Mouse (Mus musculus): ENCODE measurements around the gene Cutc. TPM values are rescaled to one million over a fixed set of nuclear protein-coding genes. Genes with fewer than 3 reads are reported as not detected.

The Cutc gene
- polyA plus RNA-seq, 1 experiment from 2014 or later, result 18.5 TPM

GRCm38 (mm10) chr19:43784761-43785160, 32.0 kb downstream of the Cutc start:
- WGBS, result 76% methylated on average over 8 of the region's 8 CpGs
- H3K27ac ChIP-seq (ENCODE audit: low read length), result no peak overlapping the region
- no peaks in the 10 kb centered on the region for H3K4me1 ChIP-seq (ENCODE audit: insufficient read depth, low read length)
- H3K9me3 ChIP-seq (ENCODE audit: low read length), result no peaks in the 10 kb centered on the region
- no peak for ATAC-seq (ENCODE audit: low FRiP score, low TSS enrichment)
- H3K4me2 ChIP-seq (replicated peaks; ENCODE audit: low read depth, low read length), result no peak overlapping the region
- no peak overlapping the region for H3K9ac ChIP-seq (replicated peaks; ENCODE audit: low read length)
- H3K27me3 ChIP-seq (ENCODE audit: insufficient read depth, low read length), result no peaks in the 10 kb centered on the region
- H3K4me3 ChIP-seq (ENCODE audit: low read length), result no peak overlapping the region
- H3K36me3 ChIP-seq (ENCODE audit: insufficient read depth, low read length), result no peaks in the 10 kb centered on the region

GRCm38 (mm10) chr19:43786249-43787026, 33.6 kb downstream of the Cutc start:
- ATAC-seq (ENCODE audit: low FRiP score, low TSS enrichment), result no peak

GRCm38 (mm10) chr19:43789817-43790216, 37.0 kb downstream of the Cutc start:
- Histone ChIP-seq H3K9ac (replicated peaks; ENCODE audit: low read length) (no peak overlapping the region), H3K27ac (ENCODE audit: low read length) (no peak overlapping the region), H3K27me3 (ENCODE audit: insufficient read depth, low read length) (no peaks in the 10 kb centered on the region), H3K4me2 (replicated peaks; ENCODE audit: low read depth, low read length) (no peak overlapping the region), H3K36me3 (ENCODE audit: insufficient read depth, low read length) (no peaks in the 10 kb centered on the region), H3K4me1 (ENCODE audit: insufficient read depth, low read length) (no peaks in the 10 kb centered on the region), H3K4me3 (ENCODE audit: low read length) (no peak overlapping the region), H3K9me3 (ENCODE audit: low read length) (no peaks in the 10 kb centered on the region)
- ATAC-seq (ENCODE audit: low FRiP score, low TSS enrichment), result no peak
- WGBS, result 87% methylated on average over 7 of the region's 7 CpGs

More at GRCm38 (mm10) chr19:43786249-43787026, 33.6 kb downstream of the Cutc start:
- Histone ChIP-seq H3K4me1 (ENCODE audit: insufficient read depth, low read length) (no peaks in the 10 kb centered on the region), H3K36me3 (ENCODE audit: insufficient read depth, low read length) (no peaks in the 10 kb centered on the region), H3K4me3 (ENCODE audit: low read length) (no peak overlapping the region), H3K27ac (ENCODE audit: low read length) (no peak overlapping the region), H3K9me3 (ENCODE audit: low read length) (no peaks in the 10 kb centered on the region), H3K9ac (replicated peaks; ENCODE audit: low read length) (no peak overlapping the region), H3K27me3 (ENCODE audit: insufficient read depth, low read length) (no peaks in the 10 kb centered on the region), H3K4me2 (replicated peaks; ENCODE audit: low read depth, low read length) (no peak overlapping the region)
- 77% methylated on average over 13 of the region's 13 CpGs for WGBS

- no peaks in the 10 kb centered on the region for H3K4me1 ChIP-seq (ENCODE audit: insufficient read depth, low read length)
- no peak overlapping the region for H3K9ac ChIP-seq (replicated peaks; ENCODE audit: low read length)
- 84% methylated on average over 4 of the region's 4 CpGs for WGBS
- no peak overlapping the region for H3K4me2 ChIP-seq (replicated peaks; ENCODE audit: low read depth, low read length)
- no peaks in the 10 kb centered on the region for H3K36me3 ChIP-seq (ENCODE audit: insufficient read depth, low read length)
- H3K27me3 ChIP-seq (ENCODE audit: insufficient read depth, low read length), result no peaks in the 10 kb centered on the region
- no peak overlapping the region for H3K27ac ChIP-seq (ENCODE audit: low read length)
- H3K4me3 ChIP-seq (ENCODE audit: low read length), result no peak overlapping the region
- ATAC-seq (ENCODE audit: low FRiP score, low TSS enrichment), result no peak
- H3K9me3 ChIP-seq (ENCODE audit: low read length), result no peaks in the 10 kb centered on the region
Observed at GRCm38 (mm10) chr19:43792537-43792936, 39.7 kb downstream of the Cutc start.

- no peak overlapping the region for H3K4me2 ChIP-seq (replicated peaks; ENCODE audit: low read depth, low read length)
- 88% methylated on average over 1 of the region's 1 CpGs for WGBS
- no peak overlapping the region for H3K4me3 ChIP-seq (ENCODE audit: low read length)
- ATAC-seq (ENCODE audit: low FRiP score, low TSS enrichment), result no peak
- H3K27me3 ChIP-seq (ENCODE audit: insufficient read depth, low read length), result no peaks in the 10 kb centered on the region
- H3K27ac ChIP-seq (ENCODE audit: low read length), result no peak overlapping the region
- H3K9me3 ChIP-seq (ENCODE audit: low read length), result no peaks in the 10 kb centered on the region
- H3K9ac ChIP-seq (replicated peaks; ENCODE audit: low read length), result no peak overlapping the region
- H3K4me1 ChIP-seq (ENCODE audit: insufficient read depth, low read length), result no peaks in the 10 kb centered on the region
- H3K36me3 ChIP-seq (ENCODE audit: insufficient read depth, low read length), result no peaks in the 10 kb centered on the region
Observed at GRCm38 (mm10) chr19:43793951-43794350, 41.2 kb downstream of the Cutc start.

GRCm38 (mm10) chr19:43795511-43795910, 42.7 kb downstream of the Cutc start:
- H3K36me3 ChIP-seq (ENCODE audit: insufficient read depth, low read length), result no peaks in the 10 kb centered on the region
- H3K4me2 ChIP-seq (replicated peaks; ENCODE audit: low read depth, low read length), result no peak overlapping the region
- no peak overlapping the region for H3K27ac ChIP-seq (ENCODE audit: low read length)
- H3K4me3 ChIP-seq (ENCODE audit: low read length), result no peak overlapping the region
- H3K27me3 ChIP-seq (ENCODE audit: insufficient read depth, low read length), result no peaks in the 10 kb centered on the region
- ATAC-seq (ENCODE audit: low FRiP score, low TSS enrichment), result no peak
- no peak overlapping the region for H3K9ac ChIP-seq (replicated peaks; ENCODE audit: low read length)
- no peaks in the 10 kb centered on the region for H3K9me3 ChIP-seq (ENCODE audit: low read length)
- H3K4me1 ChIP-seq (ENCODE audit: insufficient read depth, low read length), result no peaks in the 10 kb centered on the region
- 72% methylated on average over 8 of the region's 8 CpGs for WGBS

GRCm38 (mm10) chr19:43797216-43797615, 44.4 kb downstream of the Cutc start:
- 67% methylated on average over 5 of the region's 5 CpGs for WGBS
- no peak for ATAC-seq (ENCODE audit: low FRiP score, low TSS enrichment)
- H3K4me2 ChIP-seq (replicated peaks; ENCODE audit: low read depth, low read length), result no peak overlapping the region

GRCm38 (mm10) chr19:43801427-43802051, 48.7 kb downstream of the Cutc start:
- Histone ChIP-seq H3K4me3 (ENCODE audit: low read length) (no peak overlapping the region), H3K27ac (ENCODE audit: low read length) (no peak overlapping the region), H3K9me3 (ENCODE audit: low read length) (no peaks in the 10 kb centered on the region), H3K4me1 (ENCODE audit: insufficient read depth, low read length) (no peaks in the 10 kb centered on the region), H3K36me3 (ENCODE audit: insufficient read depth, low read length) (no peaks in the 10 kb centered on the region), H3K4me2 (replicated peaks; ENCODE audit: low read depth, low read length) (no peak overlapping the region), H3K27me3 (ENCODE audit: insufficient read depth, low read length) (no peaks in the 10 kb centered on the region), H3K9ac (replicated peaks; ENCODE audit: low read length) (no peak overlapping the region)
- 81% methylated on average over 9 of the region's 9 CpGs for WGBS
- ATAC-seq (ENCODE audit: low FRiP score, low TSS enrichment), result no peak

More at GRCm38 (mm10) chr19:43797216-43797615, 44.4 kb downstream of the Cutc start:
- Histone ChIP-seq H3K27ac (ENCODE audit: low read length) (no peak overlapping the region), H3K27me3 (ENCODE audit: insufficient read depth, low read length) (no peaks in the 10 kb centered on the region), H3K9me3 (ENCODE audit: low read length) (no peaks in the 10 kb centered on the region), H3K4me1 (ENCODE audit: insufficient read depth, low read length) (no peaks in the 10 kb centered on the region), H3K9ac (replicated peaks; ENCODE audit: low read length) (no peak overlapping the region), H3K36me3 (ENCODE audit: insufficient read depth, low read length) (no peaks in the 10 kb centered on the region), H3K4me3 (ENCODE audit: low read length) (no peak overlapping the region)

- Histone ChIP-seq H3K9me3 (ENCODE audit: low read length) (no peaks in the 10 kb centered on the region), H3K9ac (replicated peaks; ENCODE audit: low read length) (no peak overlapping the region), H3K27me3 (ENCODE audit: insufficient read depth, low read length) (no peaks in the 10 kb centered on the region), H3K4me3 (ENCODE audit: low read length) (no peak overlapping the region), H3K27ac (ENCODE audit: low read length) (no peak overlapping the region), H3K36me3 (ENCODE audit: insufficient read depth, low read length) (no peaks in the 10 kb centered on the region), H3K4me1 (ENCODE audit: insufficient read depth, low read length) (no peaks in the 10 kb centered on the region), H3K4me2 (replicated peaks; ENCODE audit: low read depth, low read length) (no peak overlapping the region)
- no peak for ATAC-seq (ENCODE audit: low FRiP score, low TSS enrichment)
- 85% methylated on average over 10 of the region's 10 CpGs for WGBS
Observed at GRCm38 (mm10) chr19:43803866-43804265, 51.1 kb downstream of the Cutc start.

GRCm38 (mm10) chr19:43809331-43809730, 56.5 kb downstream of the Cutc start:
- Histone ChIP-seq H3K4me3 (ENCODE audit: low read length) (no peak overlapping the region), H3K36me3 (ENCODE audit: insufficient read depth, low read length) (no peaks in the 10 kb centered on the region), H3K27ac (ENCODE audit: low read length) (no peak overlapping the region), H3K27me3 (ENCODE audit: insufficient read depth, low read length) (no peaks in the 10 kb centered on the region), H3K4me1 (ENCODE audit: insufficient read depth, low read length) (no peaks in the 10 kb centered on the region), H3K4me2 (replicated peaks; ENCODE audit: low read depth, low read length) (no peak overlapping the region), H3K9me3 (ENCODE audit: low read length) (no peaks in the 10 kb centered on the region), H3K9ac (replicated peaks; ENCODE audit: low read length) (no peak overlapping the region)
- 28% methylated on average over 4 of the region's 4 CpGs for WGBS
- ATAC-seq (ENCODE audit: low FRiP score, low TSS enrichment), result no peak

Data from kidney, embryonic 16.5 days (tissue).